Mouse (Mus musculus) forebrain, postnatal 0 days (tissue): ENCODE data around the gene Cutc. TPM values are rescaled to one million over a fixed set of nuclear protein-coding genes. Genes with fewer than 3 reads are reported as not detected.

Source experiments
- ATAC-seq: fragments of 200-750 bp; cut with Nextera tagmentation; 2 replicates; pipeline ENCODE4 v1.8.0; 2017; ENCODE audit warnings: mild to moderate bottlenecking, moderate library complexity
- DNase-seq: peaks from one replicate; pipeline ENCODE4 v3.0.0-alpha.2; 2015
- H3K27ac ChIP-seq: fragments of 300-500 bp; sonication (generic); 2 replicates; pipeline ENCODE4 v1.5.1; 2014; ENCODE audit warnings: low read depth, mild to moderate bottlenecking, antibody characterized with exemption, low read length, moderate library complexity, mixed read lengths
- H3K27me3 ChIP-seq: fragments of 300-500 bp; sonication (generic); 2 replicates; pipeline ENCODE4 v1.6.1; 2014; ENCODE audit warnings: mild to moderate bottlenecking, low read length, mixed read lengths; ENCODE audit not compliant: insufficient read depth
- H3K36me3 ChIP-seq: fragments of 300-500 bp; sonication (generic); 2 replicates; pipeline ENCODE4 v1.6.1; 2014; ENCODE audit warnings: mild to moderate bottlenecking, moderate library complexity; ENCODE audit not compliant: insufficient read depth
- H3K4me1 ChIP-seq: fragments of 300-500 bp; sonication (generic); 2 replicates; pipeline ENCODE4 v1.6.1; 2014; ENCODE audit warnings: antibody characterized with exemption; ENCODE audit not compliant: insufficient read depth
- H3K4me2 ChIP-seq: fragments of 300-500 bp; sonication (generic); 2 replicates; pipeline ENCODE4 v1.6.1; 2014; ENCODE audit warnings: low read depth, mild to moderate bottlenecking, moderate library complexity
- H3K4me3 ChIP-seq: fragments of 300-500 bp; sonication (generic); 2 replicates; pipeline ENCODE4 v1.5.1; 2014; ENCODE audit warnings: low read depth, low read length, mixed read lengths
- H3K9ac ChIP-seq: fragments of 300-500 bp; sonication (generic); 2 replicates; pipeline ENCODE4 v1.6.1; 2014; ENCODE audit warnings: mild to moderate bottlenecking
- H3K9me3 ChIP-seq: fragments of 300-500 bp; sonication (generic); 2 replicates; pipeline ENCODE4 v1.6.1; 2016; ENCODE audit warnings: low read length
- CTCF ChIP-seq: sonication (generic); IDR thresholded peaks from 2 replicates; pipeline ENCODE4 v1.5.1; 2016; ENCODE audit warnings: antibody characterized with exemption, control low read depth, low read depth
- WGBS: fragments of 180-500 bp; shearing (Covaris S2); extraction: QIAGEN DNeasy Blood & Tissue Kit; methylation state at CpG from one replicate; pipeline ENCODE4 v1.1.7; 2014; 5-methylcytosine and 5-hydroxymethylcytosine counted together
- polyA plus RNA-seq: library from polyadenylated mRNA; unstranded; fragments of >200 nt; fragmentation: Nextera tagmentation; extraction: Ambion mirVana; gene quantifications from 2 replicates; pipeline ENCODE4 v1.2.1, GENCODE M21; 2015
- total RNA-seq: library from RNA; depleted of rRNA; stranded (reverse); fragments of >200 nt; gene quantifications from 2 replicates; pipeline ENCODE4 v1.2.3, GENCODE M21; 2014

Gene Cutc
- total and polyA plus RNA-seq, 2 experiments from 2014 or later: 3.1 to 7.4 TPM

GRCm38 (mm10) chr19:43766451-43766850 is 13.7 kb downstream of the Cutc start:
- Histone ChIP-seq H3K36me3 (no peaks in the 10 kb centered on the region), H3K4me2 (no peak overlapping the region), H3K9me3 (no peaks in the 10 kb centered on the region), H3K27me3 (no peaks in the 10 kb centered on the region), H3K4me3 (no peak overlapping the region), H3K9ac (no peak overlapping the region), H3K4me1 (no peaks in the 10 kb centered on the region), H3K27ac (no peak overlapping the region)
- TF ChIP-seq CTCF: no peak
- ATAC-seq (no peak), DNase-seq (no peak)
- 85% methylated on average over 5 of the region's 5 CpGs for WGBS

DNA sequence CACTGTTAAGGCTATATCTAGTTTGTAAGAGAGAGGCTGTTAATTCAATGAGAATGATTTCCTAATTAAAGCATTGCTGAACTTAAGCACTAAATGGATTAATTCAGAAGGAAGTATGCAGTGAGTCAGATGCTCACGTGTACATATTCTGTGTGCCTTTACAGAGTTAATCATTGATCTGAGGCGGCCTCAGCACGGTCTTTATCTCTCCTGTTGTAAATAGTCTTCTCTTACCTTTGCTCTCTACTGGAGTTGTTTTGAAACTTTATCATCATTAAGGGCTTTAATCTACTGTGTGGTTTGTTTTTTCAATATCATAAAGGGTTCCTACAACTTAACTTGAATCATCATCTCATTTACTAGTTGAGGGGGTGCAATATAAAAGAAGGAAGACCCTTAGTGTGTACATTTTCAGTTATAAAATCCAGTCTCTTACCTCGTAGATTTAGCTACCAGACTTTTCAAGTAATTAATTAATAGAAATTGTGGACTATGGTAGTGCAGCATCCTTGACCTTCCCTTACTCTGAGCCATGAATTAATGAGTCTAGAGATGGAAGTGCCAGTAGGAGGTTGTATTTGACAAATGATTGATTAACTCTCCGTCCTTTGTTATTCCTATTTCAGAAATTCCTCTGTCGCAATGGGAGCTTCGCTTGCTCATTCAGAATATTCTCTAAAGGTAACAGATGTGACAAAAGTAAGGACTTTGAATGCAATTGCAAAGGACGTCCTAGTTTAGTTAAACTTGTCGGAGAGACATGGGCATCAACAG is 14.9 kb downstream of the Cutc start:
- Histone ChIP-seq H3K9ac (no peak overlapping the region), H3K27ac (no peak overlapping the region), H3K9me3 (no peaks in the 10 kb centered on the region), H3K36me3 (no peaks in the 10 kb centered on the region), H3K4me1 (no peaks in the 10 kb centered on the region), H3K4me3 (no peak overlapping the region), H3K27me3 (no peaks in the 10 kb centered on the region), H3K4me2 (no peak overlapping the region)
- TF ChIP-seq CTCF: no peak
- ATAC-seq (no peak), DNase-seq (no peak)
- WGBS: 79% methylated on average over 9 of the region's 9 CpGs

GRCm38 (mm10) chr19:43769366-43769960 is 16.7 kb downstream of the Cutc start:
- DNase-seq: no peak
- Histone ChIP-seq H3K27ac (no peak overlapping the region), H3K9ac (no peak overlapping the region), H3K4me3 (no peak overlapping the region), H3K4me1 (no peaks in the 10 kb centered on the region), H3K4me2 (no peak overlapping the region), H3K36me3 (no peaks in the 10 kb centered on the region), H3K9me3 (no peaks in the 10 kb centered on the region), H3K27me3 (no peaks in the 10 kb centered on the region)
- no peak for ATAC-seq
- no peak for TF ChIP-seq CTCF
- WGBS: 84% methylated on average over 5 of the region's 5 CpGs

DNA sequence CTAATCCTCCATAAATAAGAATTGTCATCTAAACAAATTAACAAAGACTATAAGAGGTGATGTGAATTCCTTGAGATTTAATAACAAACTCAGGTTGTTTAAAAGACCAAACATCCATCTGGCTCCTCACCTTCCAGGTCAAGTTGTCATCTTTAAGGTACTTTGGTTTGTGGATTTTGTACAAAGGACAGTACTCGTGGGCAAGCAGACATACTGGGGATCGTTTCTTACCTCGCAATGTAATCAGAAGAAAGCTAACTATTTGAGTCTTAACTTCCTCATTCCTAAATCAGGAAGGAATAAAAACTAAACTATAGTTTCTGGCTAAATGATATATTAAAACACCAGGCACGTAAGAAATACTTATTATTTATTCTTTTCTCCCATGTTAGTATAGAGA is 17.8 kb downstream of the Cutc start:
- Histone ChIP-seq H3K36me3 (no peaks in the 10 kb centered on the region), H3K4me2 (no peak overlapping the region), H3K9me3 (no peaks in the 10 kb centered on the region), H3K4me3 (no peak overlapping the region), H3K9ac (no peak overlapping the region), H3K27me3 (no peaks in the 10 kb centered on the region), H3K27ac (no peak overlapping the region), H3K4me1 (no peaks in the 10 kb centered on the region)
- 92% methylated on average over 4 of the region's 4 CpGs for WGBS
- TF ChIP-seq CTCF: no peak
- no peak for DNase-seq
- ATAC-seq: no peak

DNA sequence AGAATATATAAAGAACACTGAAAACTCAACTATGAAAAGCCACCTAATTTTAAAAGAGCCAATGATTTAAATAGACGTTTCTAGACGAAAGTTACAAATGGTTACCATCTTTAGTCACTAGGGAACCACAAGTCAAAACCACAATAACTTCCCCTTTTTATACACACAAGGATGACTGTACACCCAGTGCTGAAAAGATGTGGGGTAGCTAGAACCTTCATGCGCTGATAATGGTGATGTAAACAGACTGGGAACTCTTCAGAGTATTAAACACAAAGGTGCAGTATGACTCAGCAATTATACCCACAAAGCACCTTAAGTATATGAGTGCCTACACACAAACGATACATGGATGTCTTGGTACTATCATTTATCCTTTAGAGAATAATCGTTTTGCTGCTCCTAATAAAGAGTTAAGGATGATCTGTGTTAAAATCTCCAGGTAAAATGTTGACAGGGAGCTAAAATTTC is 18.7 kb downstream of the Cutc start:
- TF ChIP-seq CTCF: no peak
- no peak overlapping the region for H3K4me2 ChIP-seq
- DNase-seq (no peak), ATAC-seq (no peak)
- no peak overlapping the region for H3K4me3 ChIP-seq
- 88% methylated on average over 5 of the region's 5 CpGs for WGBS
- H3K36me3 ChIP-seq: no peaks in the 10 kb centered on the region
- H3K9ac ChIP-seq: no peak overlapping the region
- no peak overlapping the region for H3K27ac ChIP-seq
- no peaks in the 10 kb centered on the region for H3K27me3 ChIP-seq
- H3K4me1 ChIP-seq: no peaks in the 10 kb centered on the region
- no peaks in the 10 kb centered on the region for H3K9me3 ChIP-seq

- TF ChIP-seq CTCF: no peak
- 57% methylated on average over 6 of the region's 6 CpGs for WGBS
Measured at GRCm38 (mm10) chr19:43772311-43772710, 19.5 kb downstream of the Cutc start.

GRCm38 (mm10) chr19:43775433-43775832 is 22.6 kb downstream of the Cutc start:
- Histone ChIP-seq H3K4me2 (no peak overlapping the region), H3K9ac (no peak overlapping the region), H3K27ac (no peak overlapping the region), H3K4me3 (no peak overlapping the region), H3K4me1 (no peaks in the 10 kb centered on the region), H3K36me3 (no peaks in the 10 kb centered on the region), H3K9me3 (no peaks in the 10 kb centered on the region), H3K27me3 (no peaks in the 10 kb centered on the region)
- TF ChIP-seq CTCF: no peak
- WGBS: 86% methylated on average over 10 of the region's 10 CpGs
- DNase-seq (no peak), ATAC-seq (no peak)

More at GRCm38 (mm10) chr19:43772311-43772710, 19.5 kb downstream of the Cutc start:
- Histone ChIP-seq H3K9ac (no peak overlapping the region), H3K4me1 (no peaks in the 10 kb centered on the region), H3K4me2 (no peak overlapping the region), H3K36me3 (no peaks in the 10 kb centered on the region), H3K4me3 (no peak overlapping the region), H3K9me3 (no peaks in the 10 kb centered on the region), H3K27ac (no peak overlapping the region), H3K27me3 (no peaks in the 10 kb centered on the region)
- DNase-seq (no peak), ATAC-seq (no peak)
